Mouse (Mus musculus) adrenal gland, postnatal 4 days (tissue): ENCODE measurements around the gene Fbrs. TPM values are rescaled to one million over a fixed set of nuclear protein-coding genes. Genes with fewer than 3 reads are reported as not detected.

Experiments
- DNase-seq, 2 experiments: peaks; one replicate each; pipeline ENCODE4 v3.0.0; 2021 to 2022; ENCODE audit warnings: low spot score in 2 of 2, mixed read lengths in 2 of 2
- microRNA-seq: library from miRNA; unstranded; fragments of <30 nt; microRNA quantifications from one replicate; pipeline ENCODE4 v1.2.0, GENCODE M21; 2021
- total RNA-seq, 2 experiments: library from RNA; stranded (reverse); gene quantifications; 2 replicates each; pipeline ENCODE4 v1.2.3; 2021

The Fbrs gene
- total RNA-seq, 2 experiments from 2014 or later = 90.8 to 94.0 TPM

DNA sequence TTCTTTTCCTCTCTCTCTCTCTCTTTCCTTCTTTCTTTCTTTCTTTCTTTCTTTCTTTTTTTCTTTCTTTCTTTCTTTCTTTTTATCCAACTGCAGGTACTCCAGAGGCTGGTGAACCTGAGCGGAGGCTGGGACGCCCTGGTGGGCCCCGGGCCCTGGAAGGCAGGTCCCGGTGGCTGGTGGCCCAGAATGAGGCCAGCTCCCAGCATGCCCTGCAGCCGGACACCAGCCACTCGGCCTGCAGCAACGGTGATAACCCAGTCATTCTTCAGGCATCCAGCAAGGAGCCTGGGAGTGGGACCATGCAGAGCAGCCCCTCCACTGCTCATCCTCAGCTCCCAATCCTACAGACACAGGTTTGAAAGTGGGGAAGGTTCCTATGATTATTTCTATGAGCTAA lies 36.8 kb downstream of the Fbrs start:
- DNase-seq = no peak

DNA sequence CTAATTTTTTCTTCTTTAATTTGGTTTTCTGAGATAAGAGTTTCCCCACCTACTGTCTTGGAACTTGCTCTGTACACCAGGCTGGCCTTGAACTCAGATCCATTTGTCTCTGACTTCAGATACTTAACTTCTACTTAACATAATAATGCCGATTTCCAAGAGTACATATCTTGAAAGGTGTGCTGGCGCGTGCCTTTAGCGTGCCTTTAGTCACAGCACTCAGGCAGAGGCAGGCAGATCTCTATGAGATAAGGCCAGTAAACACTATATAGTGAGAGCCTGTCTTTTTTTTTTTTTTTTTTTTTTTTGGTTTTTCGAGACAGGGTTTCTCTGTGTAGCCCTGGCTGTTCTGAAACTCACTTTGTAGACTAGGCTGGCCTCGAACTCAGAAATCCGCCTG lies 37.3 kb downstream of the Fbrs start:
- DNase-seq = no peak

DNA sequence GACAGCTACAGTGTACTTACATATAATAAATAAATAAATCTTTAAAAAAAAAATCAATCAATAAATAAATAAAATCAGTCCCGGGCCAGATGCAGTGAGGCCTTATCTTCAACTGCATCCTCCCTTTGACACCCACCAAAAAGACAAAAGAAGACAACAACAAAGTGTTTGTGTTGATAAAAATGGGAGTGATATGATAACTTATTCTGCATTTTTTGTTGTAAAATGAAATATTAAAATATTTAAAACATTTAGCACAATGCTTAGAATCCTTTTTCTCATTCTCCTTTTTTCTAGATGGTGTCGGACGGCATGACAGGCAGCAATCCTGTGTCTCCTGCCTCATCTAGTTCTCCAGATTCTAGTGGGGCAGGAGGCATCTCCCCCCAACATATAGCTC lies 40.3 kb downstream of the Fbrs start, which contains the start of gene Gm42715:
Gene Gm42715, plus strand, starts transcription at position 301 of the 400 bp plus-strand sequence.
- no peak for DNase-seq

Small RNA genes within 50 kb of the gene (microRNA-seq; reads per million reads assigned to microRNA genes)
- gene Gm47278 (not detected), gene Mir7060 (not detected)

Other genes starting within 250 kb of the Fbrs start
- gene Zfp553, start 246.1 kb upstream of the Fbrs start, total RNA-seq = 10 to 100 TPM; 18.3 to 19.3 TPM
- 10 to 100 TPM; 12.6 to 14.5 TPM for gene Sept1, start 246.1 kb upstream of the Fbrs start, total RNA-seq
- gene Zfp771, start 234.9 kb upstream of the Fbrs start, total RNA-seq = 10 to 100 TPM; 36.3 to 39.2 TPM
- gene Dctpp1, start 218.5 kb upstream of the Fbrs start, total RNA-seq = 10 to 100 TPM; 63.5 to 68.3 TPM
- 100 to 1,000 TPM in 1 of 2 experiments, 10 to 100 TPM in 1; 92.8 to 115 TPM for gene Sephs2, start 205.1 kb upstream of the Fbrs start, total RNA-seq
- gene Itgal, start 182.9 kb upstream of the Fbrs start, total RNA-seq = 1 to 10 TPM; 3.0 to 3.4 TPM
- gene Zfp768, start 133.6 kb upstream of the Fbrs start, total RNA-seq = 10 to 100 TPM; 32.6 to 33.9 TPM
- 10 to 100 TPM in 1 of 2 experiments, 1 to 10 TPM in 1; 9.9 to 10.4 TPM for gene Zfp747, start 103.1 kb upstream of the Fbrs start, total RNA-seq
- 1 to 10 TPM; 5.2 to 5.7 TPM for gene 9130019O22Rik, start 92.0 kb upstream of the Fbrs start, total RNA-seq
- gene E430018J23Rik, start 85.6 kb upstream of the Fbrs start, total RNA-seq = 10 to 100 TPM; 11.7 to 12.8 TPM
- gene Zfp764, start 72.4 kb upstream of the Fbrs start, total RNA-seq = 1 to 10 TPM; 7.8 to 8.0 TPM
- gene Zfp688, start 57.1 kb upstream of the Fbrs start, total RNA-seq = 10 to 100 TPM; 21.0 to 24.8 TPM
- gene Zfp689, start 30.0 kb upstream of the Fbrs start, total RNA-seq = 1 to 10 TPM; 7.3 to 7.4 TPM
- 10 to 100 TPM; 52.3 to 54.8 TPM for gene Prr14, start 19.6 kb upstream of the Fbrs start, total RNA-seq
- gene Srcap, start 32.8 kb downstream of the Fbrs start, total RNA-seq = 100 to 1,000 TPM; 111 to 118 TPM
- 10 to 100 TPM; 26.4 to 27.5 TPM for gene Gm42715, start 40.4 kb downstream of the Fbrs start, total RNA-seq
- gene Tmem265, start 82.2 kb downstream of the Fbrs start, total RNA-seq = not detected
- 10 to 100 TPM; 49.3 to 60.9 TPM for gene Phkg2, start 94.1 kb downstream of the Fbrs start, total RNA-seq
- 10 to 100 TPM; 11.9 to 13.5 TPM for gene Ccdc189, start 109.4 kb downstream of the Fbrs start, total RNA-seq
- gene Rnf40, start 109.6 kb downstream of the Fbrs start, total RNA-seq = 10 to 100 TPM; 85.1 to 89.5 TPM
- gene Zfp629, start 136.6 kb downstream of the Fbrs start, total RNA-seq = 10 to 100 TPM; 29.4 to 31.6 TPM
- 100 to 1,000 TPM; 129 to 135 TPM for gene Bcl7c, start 229.7 kb downstream of the Fbrs start, total RNA-seq
- gene Ctf1, start 233.5 kb downstream of the Fbrs start, total RNA-seq = 1 to 10 TPM; 5.2 to 5.4 TPM